Mouse (Mus musculus) embryonic facial prominence, embryonic 12.5 days (tissue): Measurements from ENCODE around the gene Fxyd4. TPM values are rescaled to one million over a fixed set of nuclear protein-coding genes. Genes with fewer than 3 reads are reported as not detected.

Experiments used
- ATAC-seq: fragments of 200-750 bp; cut with Nextera tagmentation; 2 replicates; pipeline ENCODE4 v1.8.0; 2017; ENCODE audit not compliant: insufficient number of reproducible peaks, insufficient read depth, low FRiP score, low TSS enrichment
- H3K27ac ChIP-seq: fragments of 300-500 bp; sonication (generic); 2 replicates; pipeline ENCODE4 v1.5.1; 2016; ENCODE audit warnings: mild to moderate bottlenecking
- H3K27me3 ChIP-seq: fragments of 300-500 bp; sonication (generic); 2 replicates; pipeline ENCODE4 v1.6.1; 2016; ENCODE audit warnings: mild to moderate bottlenecking, moderate library complexity
- H3K36me3 ChIP-seq: fragments of 300-500 bp; sonication (generic); 2 replicates; pipeline ENCODE4 v1.6.1; 2016; ENCODE audit warnings: mild to moderate bottlenecking
- H3K4me1 ChIP-seq: fragments of 300-500 bp; sonication (generic); 2 replicates; pipeline ENCODE4 v1.6.1; 2016
- H3K4me2 ChIP-seq: fragments of 300-500 bp; sonication (generic); replicated peaks from 2 replicates; pipeline ENCODE4 v1.6.1; 2016; ENCODE audit warnings: mild to moderate bottlenecking, moderate library complexity
- H3K4me3 ChIP-seq: fragments of 300-500 bp; sonication (generic); 2 replicates; pipeline ENCODE4 v1.5.1; 2016; ENCODE audit warnings: mild to moderate bottlenecking
- H3K9ac ChIP-seq: fragments of 300-500 bp; sonication (generic); 2 replicates; pipeline ENCODE4 v1.6.1; 2016; ENCODE audit warnings: mild to moderate bottlenecking, moderate library complexity
- H3K9me3 ChIP-seq: fragments of 300-500 bp; sonication (generic); 2 replicates; pipeline ENCODE4 v1.6.1; 2016; ENCODE audit warnings: mild to moderate bottlenecking, moderate library complexity
- WGBS: fragments of 180-500 bp; shearing (Covaris S2); methylation state at CpG from one replicate; pipeline ENCODE4 v1.1.7; 2016; 5-methylcytosine and 5-hydroxymethylcytosine counted together
- polyA plus RNA-seq: library from polyadenylated mRNA; unstranded; fragments of >200 nt; fragmentation: Nextera tagmentation; extraction: Ambion mirVana; gene quantifications from 2 replicates; pipeline ENCODE4 v1.2.1, GENCODE M21; 2016

The Fxyd4 gene
- polyA plus RNA-seq, 1 experiment from 2014 or later = 2.2 TPM

GRCm38 (mm10) chr6:117916737-117917426, 20.6 kb downstream of the Fxyd4 start:
- ATAC-seq = peak; percentile 93
- H3K9ac ChIP-seq = peak overlapping the region; percentile 71
- no peaks in the 10 kb centered on the region for H3K9me3 ChIP-seq
- H3K27ac ChIP-seq = peak overlapping the region; percentile 96
- H3K4me3 ChIP-seq = peak overlapping the region; percentile 72
- H3K36me3 ChIP-seq = peaks cover 13% of the 10 kb centered on the region; the same call in 1 of the 2 replicates
- peaks cover 38% of the 10 kb centered on the region for H3K4me1 ChIP-seq
- under 1% methylated on average over 60 of the region's 62 CpGs for WGBS
- H3K4me2 ChIP-seq = peak overlapping the region; percentile 79
- no peaks in the 10 kb centered on the region for H3K27me3 ChIP-seq

DNA sequence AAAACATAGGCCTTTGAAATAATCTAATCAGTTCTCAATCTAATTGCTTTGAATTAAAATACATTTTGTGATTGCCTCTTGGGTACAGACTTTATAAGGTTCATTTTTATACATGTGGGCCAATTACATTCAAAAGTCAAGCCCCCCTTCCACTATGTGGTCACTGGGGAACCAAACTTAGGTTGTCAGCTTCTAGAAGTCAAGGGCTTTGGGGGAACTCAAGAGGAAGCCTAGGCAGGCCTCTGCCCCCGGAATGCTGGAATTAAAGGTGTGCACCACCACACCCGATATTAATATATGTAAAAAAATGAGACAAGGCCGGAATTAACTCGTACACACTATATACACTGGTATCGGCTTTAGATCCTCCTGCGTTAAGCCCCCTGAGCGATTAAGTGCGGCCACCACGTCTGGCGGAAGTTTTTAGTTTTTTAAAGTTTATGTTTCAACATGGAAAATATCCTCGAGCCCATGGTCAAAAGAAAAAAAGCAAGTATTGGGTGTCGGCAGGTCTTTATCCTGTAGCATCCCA, 21.2 kb downstream of the Fxyd4 start:
- Histone ChIP-seq H3K27me3 (no peaks in the 10 kb centered on the region), H3K4me1 (peaks cover 38% of the 10 kb centered on the region), H3K27ac (peak overlapping the region; percentile 96), H3K4me2 (peak overlapping the region; percentile 79), H3K9me3 (no peaks in the 10 kb centered on the region), H3K36me3 (peaks cover 9% of the 10 kb centered on the region; the same call in 1 of the 2 replicates), H3K4me3 (peak overlapping the region; percentile 72), H3K9ac (peak overlapping the region; percentile 71)
- WGBS = 2% methylated on average over 12 of the region's 12 CpGs
- ATAC-seq = no peak

- Histone ChIP-seq H3K27ac (no peak overlapping the region), H3K4me1 (peaks cover 30% of the 10 kb centered on the region), H3K9me3 (no peaks in the 10 kb centered on the region), H3K36me3 (0 out of 2 replicates have a peak, but pooled peaks cover 3% of the 10 kb centered on the region), H3K4me2 (no peak overlapping the region), H3K4me3 (no peak overlapping the region), H3K9ac (no peak overlapping the region), H3K27me3 (no peaks in the 10 kb centered on the region)
- ATAC-seq = no peak
These were observed 23.0 kb downstream of the Fxyd4 start for GRCm38 (mm10) chr6:117914541-117914940.

GRCm38 (mm10) chr6:117910120-117910661, 27.3 kb downstream of the Fxyd4 start:
- Histone ChIP-seq H3K27me3 (no peaks in the 10 kb centered on the region), H3K4me2 (peak overlapping the region; percentile 69), H3K9me3 (no peaks in the 10 kb centered on the region), H3K4me3 (no peak overlapping the region), H3K27ac (no peak overlapping the region), H3K4me1 (peaks cover 24% of the 10 kb centered on the region), H3K9ac (no peak overlapping the region), H3K36me3 (no peaks in the 10 kb centered on the region)
- ATAC-seq = no peak
- WGBS = 89% methylated on average over 6 of the region's 6 CpGs

GRCm38 (mm10) chr6:117908424-117908900, 29.0 kb downstream of the Fxyd4 start:
- peak overlapping the region; percentile 98 for H3K9ac ChIP-seq
- no peak for ATAC-seq
- H3K4me2 ChIP-seq = peak overlapping the region; percentile 69
- H3K4me3 ChIP-seq = peak overlapping the region; percentile 100
- under 1% methylated on average over 14 of the region's 14 CpGs for WGBS
- H3K27ac ChIP-seq = no peak overlapping the region
- no peaks in the 10 kb centered on the region for H3K36me3 ChIP-seq
- no peaks in the 10 kb centered on the region for H3K27me3 ChIP-seq
- H3K9me3 ChIP-seq = no peaks in the 10 kb centered on the region
- H3K4me1 ChIP-seq = peaks cover 23% of the 10 kb centered on the region

DNA sequence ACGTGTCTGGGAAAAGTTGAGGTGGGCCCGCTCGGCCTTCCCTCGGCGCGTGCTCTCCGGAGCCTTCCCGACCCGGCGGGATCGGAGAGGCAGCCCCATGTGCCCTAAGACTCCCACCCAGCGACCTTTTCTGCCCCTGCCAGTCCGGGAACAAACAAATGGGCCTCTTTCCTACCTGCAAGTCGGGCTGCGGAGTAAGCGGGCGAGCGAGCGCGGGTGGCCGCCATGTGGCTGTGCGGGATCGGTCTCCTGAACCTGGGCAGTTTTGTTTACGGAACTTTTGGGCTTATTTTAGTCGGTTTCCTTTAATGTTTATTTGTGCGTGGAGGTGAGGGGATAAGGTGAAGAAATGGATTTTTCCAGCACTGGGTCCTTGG, 29.5 kb downstream of the Fxyd4 start:
- WGBS = under 1% methylated on average over 26 of the region's 26 CpGs
- H3K4me1 ChIP-seq = peaks cover 23% of the 10 kb centered on the region
- H3K27me3 ChIP-seq = no peaks in the 10 kb centered on the region
- H3K27ac ChIP-seq = peak overlapping the region; percentile 96
- peak overlapping the region; percentile 100 for H3K4me3 ChIP-seq
- H3K36me3 ChIP-seq = no peaks in the 10 kb centered on the region
- 0 out of 2 replicates have a peak, but pooled peaks have one; percentile 1 for ATAC-seq
- H3K9me3 ChIP-seq = no peaks in the 10 kb centered on the region
- H3K9ac ChIP-seq = peak overlapping the region; percentile 98
- H3K4me2 ChIP-seq = peak overlapping the region; percentile 69

- no peaks in the 10 kb centered on the region for H3K36me3 ChIP-seq
- H3K9me3 ChIP-seq = no peaks in the 10 kb centered on the region
- ATAC-seq = peak; percentile 78
- H3K27me3 ChIP-seq = no peaks in the 10 kb centered on the region
- peak overlapping the region; percentile 69 for H3K4me2 ChIP-seq
- H3K4me3 ChIP-seq = peak overlapping the region; percentile 100
- 1% methylated on average over 43 of the region's 77 CpGs for WGBS
- H3K4me1 ChIP-seq = peaks cover 23% of the 10 kb centered on the region
- peak overlapping the region; percentile 96 for H3K27ac ChIP-seq
- H3K9ac ChIP-seq = peak overlapping the region; percentile 98
These were observed 30.1 kb downstream of the Fxyd4 start for GRCm38 (mm10) chr6:117907301-117907978.

DNA sequence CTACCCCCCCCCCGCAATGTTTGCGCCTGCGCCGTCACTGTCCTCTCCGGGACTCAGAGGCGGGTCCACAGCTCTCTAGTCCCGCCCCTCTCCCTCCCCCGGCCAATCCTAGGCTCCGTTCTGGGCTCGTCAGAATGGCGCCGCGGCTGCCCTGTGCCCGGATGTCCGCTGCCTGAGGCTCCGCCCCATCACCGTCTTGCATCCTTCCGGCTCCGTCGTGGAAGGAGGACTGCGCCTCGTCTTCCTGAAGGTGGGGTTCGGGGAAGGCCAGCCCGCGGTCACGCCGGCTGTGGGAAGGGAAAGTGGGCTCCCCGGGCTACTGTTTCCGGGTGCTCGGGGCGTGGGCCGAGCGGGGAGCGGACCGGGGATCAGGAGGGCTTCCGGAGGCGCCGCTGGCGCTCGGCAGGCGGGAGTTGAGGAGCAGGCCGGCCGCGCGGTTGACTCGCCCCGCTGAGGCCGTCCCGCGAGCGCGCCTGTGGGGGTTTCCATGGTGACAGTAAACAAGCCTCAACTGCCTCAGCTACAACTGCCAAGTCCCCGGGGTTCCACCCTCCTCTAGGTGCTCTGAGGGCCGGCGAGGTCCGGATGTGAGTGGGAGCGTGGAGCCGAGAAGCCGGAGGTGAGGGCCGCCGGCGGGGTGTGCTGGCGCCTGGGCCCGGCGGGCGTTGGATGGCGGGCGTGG, 30.8 kb downstream of the Fxyd4 start:
- Histone ChIP-seq H3K9ac (peak overlapping the region; percentile 98), H3K27me3 (no peaks in the 10 kb centered on the region), H3K4me3 (peak overlapping the region; percentile 100), H3K4me2 (peak overlapping the region; percentile 69), H3K4me1 (peaks cover 23% of the 10 kb centered on the region), H3K9me3 (no peaks in the 10 kb centered on the region), H3K36me3 (no peaks in the 10 kb centered on the region), H3K27ac (peak overlapping the region; percentile 96)
- WGBS = under 1% methylated on average over 62 of the region's 68 CpGs
- ATAC-seq = peak; percentile 97

GRCm38 (mm10) chr6:117906015-117906531, 31.4 kb downstream of the Fxyd4 start:
- peak; percentile 5; the same call in 1 of the 2 replicates for ATAC-seq
- Histone ChIP-seq H3K4me1 (peaks cover 23% of the 10 kb centered on the region), H3K4me3 (peak overlapping the region; percentile 100), H3K27me3 (no peaks in the 10 kb centered on the region), H3K27ac (peak overlapping the region; percentile 96), H3K36me3 (no peaks in the 10 kb centered on the region), H3K9me3 (no peaks in the 10 kb centered on the region), H3K9ac (peak overlapping the region; percentile 48), H3K4me2 (peak overlapping the region; percentile 69)
- under 1% methylated on average over 25 of the region's 25 CpGs for WGBS

GRCm38 (mm10) chr6:117905260-117905930, 32.1 kb downstream of the Fxyd4 start:
- Histone ChIP-seq H3K4me2 (peak overlapping the region; percentile 69), H3K36me3 (no peaks in the 10 kb centered on the region), H3K4me3 (peak overlapping the region; percentile 100), H3K4me1 (peaks cover 23% of the 10 kb centered on the region), H3K27ac (peak overlapping the region; percentile 96), H3K27me3 (no peaks in the 10 kb centered on the region), H3K9ac (peak overlapping the region; percentile 48; the same call in 1 of the 2 replicates), H3K9me3 (no peaks in the 10 kb centered on the region)
- ATAC-seq = no peak
- WGBS = 19% methylated on average over 4 of the region's 4 CpGs
